Mouse (Mus musculus): ENCODE results near the gene Palb2.

Gene Palb2

GRCm38 (mm10) chr7:122098009-122098408 is 34.8 kb downstream of the Palb2 start:
- DNase-seq = no peak

DNA sequence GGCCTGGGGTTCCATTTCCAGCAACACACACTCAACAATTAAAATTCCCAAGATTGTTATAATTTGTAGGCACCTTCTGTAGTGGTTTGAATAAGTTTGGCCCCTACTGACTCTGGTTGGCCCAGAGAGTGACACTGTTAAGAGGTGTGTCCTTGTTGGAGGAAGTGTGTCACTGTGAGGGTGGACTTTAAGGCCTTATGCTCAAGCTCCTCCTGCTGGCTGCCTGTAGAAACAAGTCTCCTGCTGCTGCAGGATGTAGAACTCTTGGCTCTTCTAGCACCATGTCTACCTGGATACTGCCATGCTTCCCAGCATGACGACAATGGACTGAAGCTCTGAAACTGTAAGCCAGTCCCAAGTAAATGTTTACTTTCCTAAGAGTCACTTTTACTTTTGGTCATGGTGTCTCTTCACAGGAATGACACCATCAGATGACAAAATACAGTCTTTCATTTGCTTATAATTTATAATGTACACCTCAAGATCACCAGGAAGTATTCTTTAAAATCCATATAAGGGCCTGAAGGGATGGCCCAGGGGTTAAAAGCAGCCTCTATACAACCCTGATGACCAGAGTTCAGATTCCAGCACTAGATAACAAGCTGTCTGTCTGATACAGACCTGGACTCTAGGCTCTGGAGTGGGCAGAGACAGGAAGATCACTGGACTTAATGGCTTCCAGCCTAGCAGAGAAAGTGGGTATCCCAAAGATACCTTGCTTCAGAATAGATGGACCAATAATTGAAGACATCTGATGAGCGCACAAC is 38.0 kb downstream of the Palb2 start:
- no peak for DNase-seq

DNA sequence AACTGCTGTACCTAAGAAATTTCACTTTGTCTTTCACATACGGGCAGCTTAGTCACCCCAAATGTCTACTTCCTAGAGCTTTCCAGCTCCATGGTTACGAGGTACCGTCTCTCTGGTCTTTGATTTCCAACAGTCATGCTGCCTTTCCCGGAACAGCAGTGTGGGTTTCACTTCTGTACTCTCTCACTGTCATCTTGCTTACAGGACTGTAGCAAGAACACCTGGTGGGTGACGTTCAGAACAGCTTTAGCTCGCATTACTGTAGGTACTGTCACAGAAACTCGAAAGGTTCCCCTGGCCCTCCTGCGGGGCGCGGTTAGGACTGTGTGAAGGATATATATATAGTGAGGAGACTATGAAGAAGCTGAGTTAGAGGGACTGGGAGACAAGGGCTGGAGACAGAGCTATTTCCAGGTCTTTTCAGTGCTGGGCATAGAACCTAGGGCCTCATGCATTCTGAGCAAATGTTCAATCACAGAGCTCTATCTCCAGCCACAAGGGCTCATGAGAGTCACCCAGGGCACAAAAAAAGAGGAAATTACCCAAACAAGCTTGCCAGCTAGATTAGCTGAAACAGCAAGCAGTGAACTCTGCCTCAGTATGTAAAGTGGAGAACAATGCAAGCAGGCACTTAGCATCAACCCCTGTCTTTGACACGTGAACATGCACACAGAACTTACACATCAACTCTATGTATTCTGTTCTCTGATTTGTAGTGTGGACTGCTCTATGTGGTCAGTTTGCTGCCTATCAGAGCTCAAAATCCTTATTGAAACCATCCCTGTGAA is 45.4 kb downstream of the Palb2 start:
- DNase-seq = no peak

DNA sequence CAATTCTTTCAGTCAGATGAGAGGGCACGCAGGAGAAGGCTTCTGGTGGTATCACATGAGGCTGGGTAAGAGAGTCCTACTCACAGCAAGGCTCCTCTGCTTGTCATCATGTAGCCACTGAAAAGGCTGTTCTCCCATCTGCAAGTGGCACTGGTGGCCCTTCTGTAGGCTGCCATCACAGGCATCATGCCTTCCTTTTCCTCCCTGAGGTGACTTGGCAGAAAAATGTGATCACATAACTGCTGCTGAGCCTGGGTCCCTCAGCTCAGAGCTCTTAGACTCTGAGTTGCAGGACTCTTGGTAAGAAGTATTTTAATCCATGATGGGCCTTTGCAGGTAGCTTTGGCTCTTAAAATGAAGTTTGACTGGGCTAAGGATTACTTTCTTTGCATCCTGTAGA is 51.7 kb downstream of the Palb2 start:
- DNase-seq = no peak

GRCm38 (mm10) chr7:122079798-122080554 is 52.8 kb downstream of the Palb2 start:
- DNase-seq = no peak

DNA sequence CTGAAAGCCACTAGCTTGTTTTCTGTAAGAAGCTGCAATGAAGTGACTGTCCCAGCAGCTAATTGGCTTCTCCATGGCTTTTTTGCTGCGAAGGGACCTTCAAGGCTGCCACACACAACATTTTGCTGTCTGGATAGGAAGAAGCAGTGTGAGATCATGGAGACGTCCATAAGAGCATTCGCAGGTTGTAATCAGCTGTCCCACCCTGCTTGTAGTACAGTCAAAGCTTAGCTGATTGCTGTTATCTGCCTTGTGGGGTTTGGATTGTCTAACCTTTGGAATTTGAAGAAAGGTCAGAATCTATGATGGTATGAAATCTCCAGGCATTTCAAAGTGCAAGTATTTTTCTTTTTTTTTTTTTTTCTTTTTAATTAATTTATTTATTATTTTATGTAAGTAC is 58.4 kb downstream of the Palb2 start:
- no peak for DNase-seq

GRCm38 (mm10) chr7:122067517-122068381 is 65.0 kb downstream of the Palb2 start:
- DNase-seq = no peak

DNA sequence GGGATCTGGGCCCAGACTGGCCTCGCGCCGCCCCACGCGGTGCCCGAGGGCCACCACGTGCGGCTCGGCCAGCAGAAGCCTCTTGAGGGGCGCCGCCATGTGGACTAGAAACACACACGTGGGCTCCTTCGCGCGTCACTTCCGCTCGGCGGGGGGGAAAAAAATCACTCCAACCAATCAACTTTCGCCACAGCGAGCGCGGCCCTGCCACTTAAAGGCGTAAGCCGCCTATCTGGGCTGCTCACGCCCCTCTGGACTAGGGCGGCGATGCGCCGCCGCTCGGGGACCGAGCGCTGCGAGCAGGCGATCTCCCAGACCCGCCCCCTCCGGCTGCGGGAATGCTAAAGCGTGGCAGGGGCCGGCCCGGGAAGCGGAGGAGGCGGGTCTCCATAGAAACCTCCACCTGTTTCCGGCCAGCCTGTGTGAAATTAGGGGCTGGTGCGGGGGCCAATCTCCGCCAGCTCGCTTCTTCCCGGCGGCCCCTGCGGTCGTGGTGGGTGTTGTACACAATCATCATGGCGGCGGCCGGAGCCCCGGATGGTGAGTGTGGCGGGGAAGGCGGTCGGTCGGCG is 65.8 kb downstream of the Palb2 start, which contains the start of the genes Ubfd1 and Ears2:
Gene Ubfd1, plus strand, starts transcription at position 231 of the 572 bp plus-strand sequence.
Gene Ears2, minus strand, starts transcription at position 319 of the 572 bp plus-strand sequence.
- peak; percentile 92 for DNase-seq

GRCm38 (mm10) chr7:122066102-122066944 is 66.5 kb downstream of the Palb2 start:
- no peak for DNase-seq

DNA sequence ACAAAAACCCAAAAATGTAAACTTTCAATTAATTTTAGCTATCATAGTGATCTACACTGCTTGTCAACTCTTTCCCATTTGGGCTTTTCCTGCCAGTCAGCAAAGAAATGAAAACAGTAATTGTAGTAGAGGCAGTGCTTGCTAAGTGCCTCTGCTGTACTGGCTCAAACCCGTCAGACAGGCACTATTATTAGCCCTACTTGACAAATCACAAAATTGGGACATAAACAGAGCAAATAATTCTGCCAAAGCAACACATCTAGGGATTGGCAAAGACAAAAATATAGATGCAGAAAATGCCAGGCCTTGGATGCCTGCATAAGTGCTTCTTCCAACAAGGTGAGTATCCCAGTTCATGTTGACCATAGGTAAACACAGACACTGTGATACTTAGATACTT is 67.1 kb downstream of the Palb2 start:
- no peak for DNase-seq
